Mouse (Mus musculus) midbrain, postnatal 0 days (tissue): Measurements from ENCODE around the gene Olfr1373. TPM values are rescaled to one million over a fixed set of nuclear protein-coding genes. Genes with fewer than 3 reads are reported as not detected.
"Not testable (repeated sequence)": the region's sequence is repeated elsewhere in the genome, so short reads cannot be mapped to it uniquely, and the experiment has no call there.

Experiments
- ATAC-seq: fragments of 200-750 bp; cut with Nextera tagmentation; 2 replicates; pipeline ENCODE4 v1.8.0; 2017; ENCODE audit warnings: moderate number of reproducible peaks, mild to moderate bottlenecking, moderate TSS enrichment, moderate library complexity; ENCODE audit not compliant: low FRiP score
- DNase-seq: peaks from one replicate; pipeline ENCODE4 v3.0.0-alpha.2; 2015; ENCODE audit warnings: low spot score
- H3K27ac ChIP-seq: fragments of 300-500 bp; sonication (generic); 2 replicates; pipeline ENCODE4 v1.5.1; 2014; ENCODE audit warnings: low read depth, mild to moderate bottlenecking, low read length, mixed read lengths
- H3K27me3 ChIP-seq: fragments of 300-500 bp; sonication (generic); 2 replicates; pipeline ENCODE4 v1.6.1; 2014; ENCODE audit warnings: low read length, control low read depth, mixed read lengths; ENCODE audit not compliant: insufficient read depth
- H3K36me3 ChIP-seq: fragments of 300-500 bp; sonication (generic); 2 replicates; pipeline ENCODE4 v1.6.1; 2014; ENCODE audit warnings: low read length, control low read depth, mixed read lengths; ENCODE audit not compliant: insufficient read depth
- H3K4me1 ChIP-seq: fragments of 300-500 bp; sonication (generic); 2 replicates; pipeline ENCODE4 v1.6.1; 2014; ENCODE audit warnings: mild to moderate bottlenecking, control low read depth, antibody characterized with exemption, low read length, mixed read lengths; ENCODE audit not compliant: insufficient read depth
- H3K4me2 ChIP-seq: fragments of 300-500 bp; sonication (generic); 2 replicates; pipeline ENCODE4 v1.6.1; 2014; ENCODE audit warnings: low read depth, mild to moderate bottlenecking, low read length, mixed read lengths; ENCODE audit not compliant: poor library complexity, severe bottlenecking
- H3K4me3 ChIP-seq: fragments of 300-500 bp; sonication (generic); 2 replicates; pipeline ENCODE4 v1.5.1; 2014; ENCODE audit warnings: low read depth, mild to moderate bottlenecking, low read length, moderate library complexity
- H3K9ac ChIP-seq: fragments of 300-500 bp; sonication (generic); replicated peaks from 2 replicates; pipeline ENCODE4 v1.6.1; 2014; ENCODE audit warnings: mild to moderate bottlenecking, low read length, moderate library complexity, mixed read lengths; ENCODE audit not compliant: poor library complexity, severe bottlenecking
- H3K9me3 ChIP-seq: fragments of 300-500 bp; sonication (generic); 2 replicates; pipeline ENCODE4 v1.6.1; 2016; ENCODE audit warnings: low read length, control low read depth
- CTCF ChIP-seq: IDR thresholded peaks from 2 replicates; pipeline ENCODE4 v1.5.1; 2016; ENCODE audit warnings: antibody characterized with exemption, mild to moderate bottlenecking
- WGBS: fragments of 180-500 bp; shearing (Covaris S2); extraction: QIAGEN DNeasy Blood & Tissue Kit; methylation state at CpG from one replicate; pipeline ENCODE4 v1.1.7; 2014; 5-methylcytosine and 5-hydroxymethylcytosine counted together
- polyA plus RNA-seq: library from polyadenylated mRNA; unstranded; fragments of >200 nt; fragmentation: Nextera tagmentation; extraction: Ambion mirVana; gene quantifications from 2 replicates; pipeline ENCODE4 v1.2.1, GENCODE M21; 2015
- total RNA-seq: library from RNA; depleted of rRNA; stranded (reverse); fragments of >200 nt; gene quantifications from 2 replicates; pipeline ENCODE4 v1.2.3, GENCODE M21; 2014

Gene Olfr1373
- total and polyA plus RNA-seq, 2 experiments from 2014 or later = not detected

DNA sequence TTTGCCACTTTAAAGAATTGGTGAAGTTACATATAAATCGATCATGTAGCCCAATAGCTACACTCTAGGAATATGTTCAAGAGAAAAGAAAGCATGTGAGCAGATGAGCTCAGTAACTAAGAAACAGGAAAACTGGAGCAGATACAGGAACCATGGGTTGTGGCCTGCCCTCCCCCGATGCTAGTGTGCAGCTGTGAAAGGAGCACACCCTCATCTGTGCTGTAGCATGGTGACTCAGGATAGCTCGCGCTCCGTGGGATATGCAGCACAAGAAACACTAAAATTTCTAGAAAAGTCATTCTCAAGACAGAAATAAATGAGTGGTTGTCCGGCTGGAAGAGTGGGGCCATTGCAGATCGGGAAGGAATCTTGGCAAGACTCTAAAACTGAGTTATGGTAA, 28.2 kb downstream of the Olfr1373 start:
- no peak overlapping the region for H3K27ac ChIP-seq
- no peak overlapping the region for H3K9ac ChIP-seq
- H3K4me1 ChIP-seq = no peaks in the 10 kb centered on the region
- peaks cover 40% of the 10 kb centered on the region for H3K36me3 ChIP-seq
- no peak overlapping the region for H3K4me3 ChIP-seq
- H3K9me3 ChIP-seq = no peaks in the 10 kb centered on the region
- no peak for TF ChIP-seq CTCF
- H3K27me3 ChIP-seq = no peaks in the 10 kb centered on the region
- H3K4me2 ChIP-seq = no peak overlapping the region
- WGBS = 96% methylated on average over 7 of the region's 7 CpGs
- no peak for DNase-seq
- no peak for ATAC-seq

DNA sequence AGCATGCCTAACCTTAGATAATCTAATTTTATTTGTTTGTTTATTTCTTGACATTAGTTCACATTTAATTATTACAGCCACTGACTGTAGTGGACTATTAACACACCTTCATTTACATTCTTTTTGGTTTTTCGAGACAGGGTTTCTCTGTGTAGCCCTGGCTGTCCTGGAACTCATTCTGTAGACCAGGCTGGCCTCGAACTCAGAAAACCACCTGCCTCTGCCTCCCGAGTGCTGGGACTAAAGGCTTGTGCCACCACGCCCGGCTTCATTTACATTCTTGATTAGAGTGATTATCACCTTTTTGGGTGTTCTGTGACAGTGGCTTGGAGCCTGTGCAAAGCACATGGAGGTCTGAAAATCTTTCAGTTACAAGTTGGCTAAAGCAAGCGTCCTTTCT, 29.2 kb downstream of the Olfr1373 start:
- H3K9ac ChIP-seq, H3K4me1 ChIP-seq, H3K27ac ChIP-seq, H3K4me3 ChIP-seq, DNase-seq, H3K4me2 ChIP-seq, ATAC-seq, H3K27me3 ChIP-seq, H3K9me3 ChIP-seq: not testable (repeated sequence)
- H3K36me3 ChIP-seq = peaks cover 31% of the 10 kb centered on the region
- WGBS = 94% methylated on average over 6 of the region's 6 CpGs

GRCm38 (mm10) chr11:52115479-52115878, 29.8 kb downstream of the Olfr1373 start:
- Histone ChIP-seq H3K36me3 (peaks cover 30% of the 10 kb centered on the region), H3K9me3 (no peaks in the 10 kb centered on the region)
- no peak for TF ChIP-seq CTCF

GRCm38 (mm10) chr11:52109421-52109820, 35.9 kb downstream of the Olfr1373 start:
- ATAC-seq = no peak
- WGBS = 97% methylated on average over 1 of the region's 1 CpGs
- peaks cover 2% of the 10 kb centered on the region; the same call in 1 of the 2 replicates for H3K36me3 ChIP-seq

More at GRCm38 (mm10) chr11:52115479-52115878, 29.8 kb downstream of the Olfr1373 start:
- H3K4me1 ChIP-seq = no peaks in the 10 kb centered on the region
- ATAC-seq = no peak
- H3K27me3 ChIP-seq = no peaks in the 10 kb centered on the region
- DNase-seq = no peak
- 92% methylated on average over 3 of the region's 3 CpGs for WGBS
- no peak overlapping the region for H3K9ac ChIP-seq
- H3K27ac ChIP-seq = no peak overlapping the region
- no peak overlapping the region for H3K4me3 ChIP-seq
- no peak overlapping the region for H3K4me2 ChIP-seq

DNA sequence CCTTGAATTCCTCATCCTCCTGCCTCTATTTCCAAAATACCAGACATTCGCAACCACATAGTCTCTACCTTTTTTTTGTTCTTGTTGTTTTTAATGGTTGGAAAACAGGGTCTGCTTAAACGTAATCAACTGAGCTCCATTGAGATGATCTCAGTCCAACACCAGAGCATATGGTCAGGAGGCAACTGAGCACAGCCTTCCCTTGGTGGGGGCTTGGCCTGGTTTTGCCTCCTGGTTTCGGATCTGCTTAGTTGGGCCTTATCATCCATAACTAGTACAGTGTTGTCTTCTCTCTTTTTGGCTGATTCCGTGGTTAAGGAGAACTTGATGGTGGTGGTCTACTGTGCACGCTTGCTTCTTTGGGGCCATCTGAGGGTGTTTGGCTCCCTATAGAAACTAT, 36.5 kb downstream of the Olfr1373 start:
- H3K4me1 ChIP-seq = 0 out of 2 replicates have a peak, but pooled peaks cover 3% of the 10 kb centered on the region
- H3K4me2 ChIP-seq = no peak overlapping the region
- no peaks in the 10 kb centered on the region for H3K27me3 ChIP-seq
- H3K4me3 ChIP-seq = no peak overlapping the region
- no peak for DNase-seq
- H3K9ac ChIP-seq = no peak overlapping the region
- no peaks in the 10 kb centered on the region for H3K9me3 ChIP-seq
- no peaks in the 10 kb centered on the region for H3K36me3 ChIP-seq
- no peak for ATAC-seq
- TF ChIP-seq CTCF = no peak
- no peak overlapping the region for H3K27ac ChIP-seq
- 92% methylated on average over 5 of the region's 5 CpGs for WGBS

More at GRCm38 (mm10) chr11:52109421-52109820, 35.9 kb downstream of the Olfr1373 start:
- H3K27ac ChIP-seq = no peak overlapping the region
- H3K27me3 ChIP-seq = no peaks in the 10 kb centered on the region
- H3K4me1 ChIP-seq = 0 out of 2 replicates have a peak, but pooled peaks cover 3% of the 10 kb centered on the region
- no peak for TF ChIP-seq CTCF
- no peak overlapping the region for H3K4me3 ChIP-seq
- no peak overlapping the region for H3K9ac ChIP-seq
- no peak for DNase-seq
- no peaks in the 10 kb centered on the region for H3K9me3 ChIP-seq
- no peak overlapping the region for H3K4me2 ChIP-seq

DNA sequence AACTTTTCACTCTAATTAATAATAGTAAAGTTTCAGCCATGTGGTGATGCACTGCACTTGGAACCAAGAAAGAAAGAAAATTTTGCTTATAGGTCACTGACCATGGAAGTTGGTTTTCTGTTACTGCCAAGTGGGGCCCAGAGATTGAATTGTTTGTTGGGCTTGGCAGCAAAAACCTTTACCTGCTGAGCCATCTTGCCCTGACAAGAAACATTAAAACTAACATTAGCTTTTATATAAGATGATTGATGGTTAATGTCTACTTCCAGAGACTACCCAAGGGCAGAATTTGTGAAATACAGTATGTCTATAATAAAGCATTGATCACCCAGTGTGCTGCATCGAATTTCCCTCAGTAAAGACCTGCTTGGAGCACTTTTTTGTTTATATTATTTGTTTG, 38.9 kb downstream of the Olfr1373 start:
- no peak overlapping the region for H3K27ac ChIP-seq
- no peak for TF ChIP-seq CTCF
- H3K9ac ChIP-seq = no peak overlapping the region
- no peaks in the 10 kb centered on the region for H3K36me3 ChIP-seq
- H3K4me3 ChIP-seq = no peak overlapping the region
- WGBS = 94% methylated on average over 1 of the region's 1 CpGs
- H3K4me1 ChIP-seq = 0 out of 2 replicates have a peak, but pooled peaks cover 8% of the 10 kb centered on the region
- H3K4me2 ChIP-seq = no peak overlapping the region
- H3K27me3 ChIP-seq = no peaks in the 10 kb centered on the region
- no peaks in the 10 kb centered on the region for H3K9me3 ChIP-seq
- no peak for ATAC-seq
- no peak for DNase-seq
